Mouse (Mus musculus) lung, embryonic 14.5 days (tissue): Measurements from ENCODE around the gene Ano1. TPM values are rescaled to one million over a fixed set of nuclear protein-coding genes. Genes with fewer than 3 reads are reported as not detected.

Source experiments
- ATAC-seq: fragments of 200-750 bp; cut with Nextera tagmentation; 2 replicates; pipeline ENCODE4 v1.8.0; 2017; ENCODE audit warnings: mild to moderate bottlenecking, moderate TSS enrichment, moderate library complexity; ENCODE audit not compliant: insufficient read depth
- DNase-seq: peaks from one replicate; pipeline ENCODE4 v3.0.0-alpha.2; 2015
- H3K27ac ChIP-seq: fragments of 300-500 bp; sonication (generic); 2 replicates; pipeline ENCODE4 v1.5.1; 2014; ENCODE audit warnings: low read depth, mild to moderate bottlenecking, moderate library complexity
- H3K27me3 ChIP-seq: fragments of 300-500 bp; sonication (generic); 2 replicates; pipeline ENCODE4 v1.6.1; 2014; ENCODE audit warnings: low read length, control low read depth; ENCODE audit not compliant: insufficient read depth
- H3K36me3 ChIP-seq: fragments of 300-500 bp; sonication (generic); 2 replicates; pipeline ENCODE4 v1.6.1; 2014; ENCODE audit warnings: control low read depth; ENCODE audit not compliant: insufficient read depth
- H3K4me1 ChIP-seq: fragments of 300-500 bp; sonication (generic); 2 replicates; pipeline ENCODE4 v1.6.1; 2014; ENCODE audit warnings: antibody characterized with exemption, control low read depth; ENCODE audit not compliant: insufficient read depth
- H3K4me2 ChIP-seq: fragments of 300-500 bp; sonication (generic); 2 replicates; pipeline ENCODE4 v1.6.1; 2014; ENCODE audit warnings: mild to moderate bottlenecking
- H3K4me3 ChIP-seq: fragments of 300-500 bp; sonication (generic); 2 replicates; pipeline ENCODE4 v1.5.1; 2014; ENCODE audit warnings: low read depth, low read length
- H3K9ac ChIP-seq: fragments of 300-500 bp; sonication (generic); 2 replicates; pipeline ENCODE4 v1.6.1; 2014
- H3K9me3 ChIP-seq: fragments of 300-500 bp; sonication (generic); 2 replicates; pipeline ENCODE4 v1.6.1; 2016; ENCODE audit warnings: low read depth, low read length, control low read depth
- CTCF ChIP-seq: IDR thresholded peaks from 2 replicates; pipeline ENCODE4 v1.5.1; 2016; ENCODE audit warnings: antibody characterized with exemption, low read depth
- WGBS: fragments of 180-500 bp; shearing (Covaris S2); extraction: QIAGEN DNeasy Blood & Tissue Kit; methylation state at CpG from one replicate; pipeline ENCODE4 v1.1.7; 2014; 5-methylcytosine and 5-hydroxymethylcytosine counted together
- polyA plus RNA-seq: library from polyadenylated mRNA; unstranded; fragments of >200 nt; fragmentation: Nextera tagmentation; extraction: Ambion mirVana; gene quantifications from 2 replicates; pipeline ENCODE4 v1.2.1, GENCODE M21; 2014

Gene Ano1
- polyA plus RNA-seq, 1 experiment from 2014 or later = 64.8 TPM

DNA sequence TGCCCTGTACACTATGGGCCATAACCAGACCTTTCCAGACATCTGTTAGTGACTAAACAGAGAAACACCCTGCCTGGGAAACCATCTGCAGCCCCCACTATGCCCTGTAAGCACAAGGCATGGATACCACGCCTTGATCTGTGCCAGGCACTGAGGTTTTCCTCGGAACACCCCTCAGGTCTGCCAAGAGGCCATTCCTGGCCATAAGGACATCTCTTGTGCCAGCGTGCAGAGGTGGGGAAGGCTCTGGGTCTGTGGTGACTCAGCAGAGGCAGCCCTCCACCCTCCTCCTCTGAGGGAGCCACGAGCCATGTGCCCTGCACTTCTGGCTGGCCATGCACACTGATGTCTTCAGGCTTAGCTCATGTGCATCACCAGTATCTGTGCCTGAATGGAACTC is 138.9 kb downstream of the Ano1 start:
- no peak for DNase-seq
- Histone ChIP-seq H3K36me3 (peaks cover 2% of the 10 kb centered on the region; the same call in 1 of the 2 replicates), H3K4me2 (no peak overlapping the region), H3K4me1 (no peaks in the 10 kb centered on the region), H3K27ac (no peak overlapping the region), H3K9ac (no peak overlapping the region), H3K4me3 (no peak overlapping the region), H3K27me3 (no peaks in the 10 kb centered on the region), H3K9me3 (no peaks in the 10 kb centered on the region)
- WGBS = 78% methylated on average over 4 of the region's 4 CpGs
- no peak for TF ChIP-seq CTCF
- no peak for ATAC-seq

- no peaks in the 10 kb centered on the region for H3K27me3 ChIP-seq
- H3K9me3 ChIP-seq = no peaks in the 10 kb centered on the region
- ATAC-seq = no peak
- no peak overlapping the region for H3K4me2 ChIP-seq
- H3K27ac ChIP-seq = no peak overlapping the region
- no peak overlapping the region for H3K9ac ChIP-seq
- 63% methylated on average over 4 of the region's 4 CpGs for WGBS
- no peak overlapping the region for H3K4me3 ChIP-seq
- DNase-seq = no peak
- H3K36me3 ChIP-seq = peaks cover 2% of the 10 kb centered on the region; the same call in 1 of the 2 replicates
- no peaks in the 10 kb centered on the region for H3K4me1 ChIP-seq
- no peak for TF ChIP-seq CTCF
These were observed 139.4 kb downstream of the Ano1 start for GRCm38 (mm10) chr7:144612351-144612750.

GRCm38 (mm10) chr7:144611595-144611994 is 140.2 kb downstream of the Ano1 start:
- Histone ChIP-seq H3K9me3 (no peaks in the 10 kb centered on the region), H3K36me3 (peaks cover 2% of the 10 kb centered on the region; the same call in 1 of the 2 replicates), H3K4me1 (no peaks in the 10 kb centered on the region), H3K27ac (no peak overlapping the region), H3K4me3 (no peak overlapping the region), H3K4me2 (no peak overlapping the region), H3K9ac (no peak overlapping the region), H3K27me3 (no peaks in the 10 kb centered on the region)
- DNase-seq (no peak), ATAC-seq (no peak)
- 85% methylated on average over 16 of the region's 16 CpGs for WGBS
- no peak for TF ChIP-seq CTCF

DNA sequence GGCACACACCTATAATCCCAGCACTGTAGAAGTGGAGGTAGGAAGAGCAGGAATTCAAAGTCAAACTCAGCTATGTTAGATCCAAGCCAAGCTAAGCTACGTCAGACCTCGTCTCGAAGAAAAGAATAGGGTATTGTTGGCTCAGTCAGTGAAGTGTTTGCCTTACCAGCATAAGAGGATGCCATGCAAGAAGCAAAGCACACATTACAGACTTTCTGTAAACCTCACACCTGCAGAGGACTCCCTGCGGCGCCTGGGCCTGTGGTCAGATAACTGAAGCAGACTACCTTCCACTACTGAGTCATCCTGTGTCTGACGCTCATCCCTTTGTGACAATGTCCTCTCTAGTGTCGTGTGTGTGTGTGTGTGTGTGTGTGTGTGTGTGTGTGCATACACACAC is 142.2 kb downstream of the Ano1 start:
- H3K36me3 ChIP-seq = peaks cover 5% of the 10 kb centered on the region; the same call in 1 of the 2 replicates
- no peaks in the 10 kb centered on the region for H3K9me3 ChIP-seq
- ATAC-seq (peak; percentile 75; the same call in 1 of the 2 replicates), DNase-seq (peak; percentile 69)
- no peaks in the 10 kb centered on the region for H3K27me3 ChIP-seq
- WGBS = 59% methylated on average over 7 of the region's 7 CpGs
- no peak for TF ChIP-seq CTCF
- H3K4me3 ChIP-seq = no peak overlapping the region
- H3K27ac ChIP-seq = peak overlapping the region; percentile 77
- no peaks in the 10 kb centered on the region for H3K4me1 ChIP-seq
- H3K9ac ChIP-seq = no peak overlapping the region
- H3K4me2 ChIP-seq = no peak overlapping the region

DNA sequence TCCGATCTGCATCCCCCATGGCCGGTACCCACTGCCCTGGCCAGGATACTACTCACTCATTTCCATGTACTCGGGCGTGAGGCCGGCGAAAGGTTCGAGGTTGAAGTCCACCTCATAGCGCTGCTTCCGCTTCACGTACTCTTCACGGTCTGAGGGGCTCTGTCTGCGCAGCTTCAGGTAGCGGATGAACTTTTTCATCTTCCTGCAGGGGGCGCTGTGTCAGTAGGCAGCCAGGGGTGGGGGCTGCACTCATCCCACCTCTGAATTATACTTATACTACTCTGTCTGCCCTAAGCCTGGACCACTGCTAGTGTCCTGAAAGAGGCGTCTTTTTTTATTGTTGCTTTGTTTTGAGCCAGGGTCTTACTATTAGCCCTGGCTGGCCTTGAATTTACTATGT is 143.9 kb downstream of the Ano1 start:
- Histone ChIP-seq H3K36me3 (peaks cover 7% of the 10 kb centered on the region), H3K9me3 (no peaks in the 10 kb centered on the region), H3K4me3 (no peak overlapping the region), H3K9ac (no peak overlapping the region), H3K27me3 (no peaks in the 10 kb centered on the region), H3K4me1 (no peaks in the 10 kb centered on the region), H3K4me2 (no peak overlapping the region), H3K27ac (no peak overlapping the region)
- 87% methylated on average over 15 of the region's 15 CpGs for WGBS
- ATAC-seq (no peak), DNase-seq (no peak)
- peak; percentile 48 for TF ChIP-seq CTCF

DNA sequence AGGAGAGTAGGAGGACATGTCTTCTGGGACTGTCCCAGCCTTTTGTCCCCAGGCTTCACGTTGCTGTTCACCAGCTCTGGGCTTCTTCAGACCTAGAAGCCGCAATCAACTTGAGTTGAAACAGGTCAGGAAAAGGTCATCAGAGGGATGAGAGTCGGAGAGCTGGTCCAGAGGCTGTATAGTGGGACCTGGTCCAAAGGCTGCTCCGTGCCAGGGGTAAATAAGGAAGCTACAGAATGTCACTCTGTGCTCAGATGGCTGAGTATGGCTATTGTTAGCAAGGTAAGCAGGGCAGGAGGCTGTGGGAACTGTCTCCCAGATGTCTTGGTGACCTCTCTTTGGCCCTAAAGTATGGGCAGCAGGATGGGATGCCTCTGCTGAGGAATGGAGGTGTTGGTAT is 147.0 kb downstream of the Ano1 start:
- Histone ChIP-seq H3K4me3 (no peak overlapping the region), H3K4me1 (no peaks in the 10 kb centered on the region), H3K36me3 (peaks cover 7% of the 10 kb centered on the region), H3K27me3 (no peaks in the 10 kb centered on the region), H3K9me3 (no peaks in the 10 kb centered on the region), H3K4me2 (no peak overlapping the region), H3K9ac (no peak overlapping the region), H3K27ac (no peak overlapping the region)
- DNase-seq = no peak
- 51% methylated on average over 4 of the region's 4 CpGs for whole genome bisulfite sequencing
- no peak for TF ChIP-seq CTCF
- no peak for ATAC-seq

GRCm38 (mm10) chr7:144604291-144604690 is 147.5 kb downstream of the Ano1 start:
- Histone ChIP-seq H3K4me2 (no peak overlapping the region), H3K9me3 (no peaks in the 10 kb centered on the region), H3K27me3 (no peaks in the 10 kb centered on the region), H3K4me1 (no peaks in the 10 kb centered on the region), H3K36me3 (peaks cover 7% of the 10 kb centered on the region), H3K9ac (no peak overlapping the region), H3K27ac (no peak overlapping the region), H3K4me3 (no peak overlapping the region)
- 83% methylated on average over 2 of the region's 2 CpGs for WGBS
- no peak for TF ChIP-seq CTCF
- ATAC-seq (no peak), DNase-seq (no peak)
